ENCODE assay signal across 7 mouse cellular contexts in the genomic region with DNA sequence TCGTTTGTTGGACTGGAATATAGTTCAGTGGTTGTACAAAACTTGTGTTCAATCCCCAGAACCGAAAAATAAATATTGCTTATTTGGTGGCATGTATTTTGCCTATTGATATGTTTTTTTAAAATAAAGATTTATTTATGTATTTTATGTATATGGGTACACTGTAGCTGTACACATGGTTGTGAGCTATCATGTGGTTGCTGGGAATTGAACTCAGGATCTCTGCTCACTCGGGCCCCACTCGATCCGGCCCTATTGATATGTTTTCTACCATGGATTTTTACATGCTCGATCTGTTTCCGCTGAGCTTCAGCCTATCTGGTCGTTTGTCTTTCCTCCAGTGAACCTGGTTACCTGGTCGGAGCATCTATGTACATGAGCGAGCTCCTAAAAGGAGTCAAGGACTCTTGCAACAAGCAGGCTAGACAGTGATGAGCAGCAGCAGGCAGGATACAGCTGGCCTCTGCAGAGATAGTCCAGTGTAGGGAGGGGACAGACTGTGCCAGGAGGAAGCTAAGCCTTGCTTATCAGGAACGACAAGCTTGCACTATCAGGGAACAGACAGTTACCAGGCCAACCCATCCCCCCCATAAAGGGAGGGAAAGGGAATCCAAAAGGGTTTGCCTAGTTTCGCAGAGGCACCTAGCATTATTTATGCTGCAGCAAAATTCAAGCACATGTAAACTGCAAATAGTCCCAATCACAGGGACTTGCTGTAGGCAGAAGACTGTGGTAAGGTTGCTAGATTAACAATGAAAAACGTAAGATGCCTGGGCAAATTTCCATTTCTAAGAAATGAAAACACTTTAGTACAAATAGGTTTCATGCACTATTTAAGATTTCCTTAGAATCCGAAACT. TPM values are rescaled to one million over a fixed set of nuclear protein-coding genes. Genes with fewer than 3 reads are reported as not detected.
DNase-seq lines count a peak whose midpoint lies in the region; ATAC-seq and TF ChIP-seq lines count a peak whose summit lies in the region.

No protein-coding gene starts in this region.

- no peak overlapping the region for H3K9ac ChIP-seq in heart, embryonic 14.5 days (ENCODE audit: low read length)
- no peak overlapping the region for H3K9ac ChIP-seq in lung, postnatal 0 days (replicated peaks; ENCODE audit: low read depth)
- H3K9ac ChIP-seq in neural tube, embryonic 15.5 days (replicated peaks) = no peak overlapping the region

- H3K27me3 ChIP-seq in G1E (ENCODE audit: insufficient read depth, low read length) = no peaks in the 10 kb centered on the region
- H3K27me3 ChIP-seq in heart, embryonic 14.5 days (ENCODE audit: control insufficient read depth, insufficient read depth, low read length) = peaks cover 67% of the 10 kb centered on the region
- no peaks in the 10 kb centered on the region for H3K27me3 ChIP-seq in lung, postnatal 0 days (replicated peaks; ENCODE audit: insufficient read depth, low read length)
- H3K27me3 ChIP-seq in neural tube, embryonic 15.5 days (replicated peaks) = no peaks in the 10 kb centered on the region

- TF ChIP-seq CTCF in G1E (IDR thresholded peaks at IDR 0.05; ENCODE audit: low read depth, low read length) = no peak
- TF ChIP-seq CTCF in lung, postnatal 0 days (IDR thresholded peaks at IDR 0.05) = no peak

- no peak overlapping the region for H3K27ac ChIP-seq in heart, embryonic 14.5 days (replicated peaks in 1 of 2; ENCODE audit: control insufficient read depth in 1 of 2, insufficient read depth in 1 of 2, low read depth in 2 of 2, low read length in 2 of 2)
- H3K27ac ChIP-seq in lung, postnatal 0 days (ENCODE audit: low read length) = no peak overlapping the region
- H3K27ac ChIP-seq in neural tube, embryonic 15.5 days (replicated peaks) = no peak overlapping the region

- DNase-seq in 416B (ENCODE audit: low read depth) = peak; percentile 87
- peak; percentile 63 for DNase-seq in G1E (ENCODE audit: low spot score)
- peak; percentile 69 for DNase-seq in lung, postnatal 0 days (ENCODE audit: low spot score)
- no peak for DNase-seq in cerebellum, postnatal 10 days
- no peak for DNase-seq in B cell, adult 2 months

- no peaks in the 10 kb centered on the region for H3K36me3 ChIP-seq in G1E (replicated peaks)
- no peaks in the 10 kb centered on the region for H3K36me3 ChIP-seq in heart, embryonic 14.5 days (ENCODE audit: control insufficient read depth, insufficient read depth, low read length)
- H3K36me3 ChIP-seq in lung, postnatal 0 days (ENCODE audit: insufficient read depth, low read length) = no peaks in the 10 kb centered on the region
- no peaks in the 10 kb centered on the region for H3K36me3 ChIP-seq in neural tube, embryonic 15.5 days

- peak overlapping the region; percentile 54; the same call in 1 of the 2 replicates for H3K4me3 ChIP-seq in G1E (ENCODE audit: low read depth, low read length)
- no peak overlapping the region for H3K4me3 ChIP-seq in heart, embryonic 14.5 days (ENCODE audit: control insufficient read depth in 1 of 2, insufficient read depth in 1 of 2, low read depth in 1 of 2, low read length in 2 of 2)
- no peak overlapping the region for H3K4me3 ChIP-seq in lung, postnatal 0 days (ENCODE audit: low read depth, low read length)
- no peak overlapping the region for H3K4me3 ChIP-seq in neural tube, embryonic 15.5 days (replicated peaks)

- no peaks in the 10 kb centered on the region for H3K9me3 ChIP-seq in G1E (replicated peaks)
- no peaks in the 10 kb centered on the region for H3K9me3 ChIP-seq in heart, embryonic 14.5 days (ENCODE audit: control insufficient read depth, low read length)
- H3K9me3 ChIP-seq in lung, postnatal 0 days (ENCODE audit: low read length) = no peaks in the 10 kb centered on the region
- H3K9me3 ChIP-seq in neural tube, embryonic 15.5 days (replicated peaks) = no peaks in the 10 kb centered on the region

- 37% methylated on average over 14 of the region's 14 CpGs for WGBS in heart, embryonic 14.5 days
- WGBS in lung, postnatal 0 days = 58% methylated on average over 14 of the region's 14 CpGs
- WGBS in neural tube, embryonic 15.5 days = 83% methylated on average over 14 of the region's 14 CpGs

- peaks cover 70% of the 10 kb centered on the region for H3K4me1 ChIP-seq in G1E (ENCODE audit: insufficient read depth, low read depth, low read length)
- H3K4me1 ChIP-seq in heart, embryonic 14.5 days (ENCODE audit: control insufficient read depth in 2 of 2, insufficient read depth in 2 of 2, low read length in 2 of 2) = peaks cover 7 to 15% of the 10 kb centered on the region in 2 experiments
- H3K4me1 ChIP-seq in lung, postnatal 0 days (ENCODE audit: insufficient read depth, low read depth, low read length) = no peaks in the 10 kb centered on the region
- no peaks in the 10 kb centered on the region for H3K4me1 ChIP-seq in neural tube, embryonic 15.5 days

- H3K4me2 ChIP-seq in heart, embryonic 14.5 days (ENCODE audit: low read length) = no peak overlapping the region
- no peak overlapping the region for H3K4me2 ChIP-seq in lung, postnatal 0 days (replicated peaks; ENCODE audit: low read depth, low read length)
- H3K4me2 ChIP-seq in neural tube, embryonic 15.5 days = no peak overlapping the region

- peak; percentile 100 for ATAC-seq in G1E (ENCODE audit: extremely low read depth, insufficient number of reproducible peaks, low FRiP score, poor library complexity, severe bottlenecking)
- peak; percentile 83 for ATAC-seq in heart, embryonic 14.5 days (ENCODE audit: insufficient number of reproducible peaks, insufficient read depth, low FRiP score, low read depth)
- peak; percentile 91 for ATAC-seq in lung, postnatal 0 days
- no peak for ATAC-seq in neural tube, embryonic 15.5 days (ENCODE audit: low FRiP score)

- TF ChIP-seq EP300 in lung, postnatal 0 days (IDR thresholded peaks at IDR 0.05) = peak; percentile 97

RNA-seq across cellular contexts. Expression of gene Rap1a, which starts 7.3 kb away (rescaled TPM):
- total RNA-seq in G1E (2014; fragmentation: Nextera tagmentation) = 97.7 and 124 TPM in 2 replicates
- total RNA-seq in G1E (2017) = 105 and 121 TPM in 2 replicates
- 11.5 and 17.7 TPM in 2 replicates for polyA plus RNA-seq in G1E (2012)
- polyA plus RNA-seq in heart, embryonic 14.5 days (2014; fragmentation: Nextera tagmentation; extraction: Ambion mirVana) = 66.9 and 77.3 TPM in 2 replicates
- 166 and 190 TPM in 2 replicates for polyA plus RNA-seq in lung, postnatal 0 days (2015; fragmentation: Nextera tagmentation; extraction: Ambion mirVana)
- polyA plus RNA-seq in neural tube, embryonic 15.5 days (2015; fragmentation: Nextera tagmentation; extraction: Ambion mirVana) = 88.2 and 95.4 TPM in 2 replicates

Comparison
In these comparisons a context has a peak if more than half of its experiments do, and no peak if none do; other contexts are left out.
1. DNase-seq: peak in 416B (single experiment), G1E (single experiment) and lung, postnatal 0 days (single experiment); none in cerebellum, postnatal 10 days (0 of 2) and B cell, adult 2 months (0 of 2).